Mouse (Mus musculus) MEL-GATA-1-ER (cell line): Measurements from ENCODE around the gene Foxf2.
A peak's percentile ranks its signal among the peaks of the same experiment; 100 is the strongest.

Experiments used
- DNase-seq: peaks from one replicate; pipeline ENCODE4 v3.0.0-alpha.2; 2012; ENCODE audit warnings: low read depth; ENCODE audit errors: extremely low read depth

Foxf2 gene

GRCm38 (mm10) chr13:31624966-31625332 is 667 bp upstream of the Foxf2 start:
- no peak for DNase-seq

- DNase-seq: no peak
Measured at GRCm38 (mm10) chr13:31626183-31626801, 676 bp downstream of the Foxf2 start.

- DNase-seq: no peak
Measured at GRCm38 (mm10) chr13:31626991-31627625, 1.5 kb downstream of the Foxf2 start.

GRCm38 (mm10) chr13:31627864-31628690 is 2.5 kb downstream of the Foxf2 start:
- DNase-seq: no peak

- no peak for DNase-seq
Measured at GRCm38 (mm10) chr13:31628691-31629180, 3.1 kb downstream of the Foxf2 start.

GRCm38 (mm10) chr13:31629321-31629851 is 3.8 kb downstream of the Foxf2 start:
- DNase-seq: no peak

- DNase-seq: no peak
Measured at GRCm38 (mm10) chr13:31630051-31630450, 4.4 kb downstream of the Foxf2 start.

GRCm38 (mm10) chr13:31630551-31630950 is 4.9 kb downstream of the Foxf2 start:
- no peak for DNase-seq

- DNase-seq: no peak
Measured at GRCm38 (mm10) chr13:31631291-31631690, 5.7 kb downstream of the Foxf2 start.

- DNase-seq: no peak
Measured at GRCm38 (mm10) chr13:31632450-31632849, 6.8 kb downstream of the Foxf2 start.

- DNase-seq: no peak
Measured at GRCm38 (mm10) chr13:31633259-31633658, 7.6 kb downstream of the Foxf2 start.

GRCm38 (mm10) chr13:31635546-31635945 is 9.9 kb downstream of the Foxf2 start:
- DNase-seq: no peak

- DNase-seq: no peak
Measured at GRCm38 (mm10) chr13:31641517-31641916, 15.9 kb downstream of the Foxf2 start.

- DNase-seq: no peak
Measured at GRCm38 (mm10) chr13:31652131-31652745, 26.6 kb downstream of the Foxf2 start.

GRCm38 (mm10) chr13:31656249-31656648 is 30.6 kb downstream of the Foxf2 start:
- no peak for DNase-seq

- no peak for DNase-seq
Measured at GRCm38 (mm10) chr13:31658212-31658611, 32.6 kb downstream of the Foxf2 start.

- DNase-seq: peak; percentile 10
Measured at GRCm38 (mm10) chr13:31658963-31659362, 33.3 kb downstream of the Foxf2 start.

GRCm38 (mm10) chr13:31661211-31661610 is 35.6 kb downstream of the Foxf2 start:
- no peak for DNase-seq

GRCm38 (mm10) chr13:31665376-31665775 is 39.8 kb downstream of the Foxf2 start:
- no peak for DNase-seq

- no peak for DNase-seq
Measured at GRCm38 (mm10) chr13:31667919-31668524, 42.4 kb downstream of the Foxf2 start.

- no peak for DNase-seq
Measured at GRCm38 (mm10) chr13:31672093-31672492, 46.5 kb downstream of the Foxf2 start.
